Mouse (Mus musculus) MEL (cell line): ENCODE measurements around the gene Ccdc152.

Source experiments
- CHD1 ChIP-seq: IDR thresholded peaks from 2 replicates; pipeline ENCODE4 v1.6.1; 2012; ENCODE audit warnings: low read depth, mild to moderate bottlenecking, inconsistent platforms, low read length, improper control_type of control experiment
- CTCF ChIP-seq, 3 experiments: IDR thresholded peaks in 2 of 3; conservative IDR thresholded peaks in 1 of 3; 2 replicates each; pipeline ENCODE4 v1.5.1; 2011 to 2012; ENCODE audit warnings: low read length in 3 of 3, low read depth in 2 of 3, mild to moderate bottlenecking in 2 of 3, improper control_type of control experiment in 1 of 3, inconsistent platforms in 1 of 3, mixed read lengths in 1 of 3, moderate library complexity in 1 of 3; ENCODE audit not compliant: control insufficient read depth in 1 of 3, insufficient read depth in 1 of 3, poor library complexity in 1 of 3, severe bottlenecking in 1 of 3
- ELF1 ChIP-seq: IDR thresholded peaks from 2 replicates; pipeline ENCODE4 v1.6.1; 2014; ENCODE audit warnings: low read depth, mild to moderate bottlenecking, inconsistent platforms, low read length, improper control_type of control experiment, moderate library complexity
- EP300 ChIP-seq, 2 experiments: IDR thresholded peaks; 2 replicates each; pipeline ENCODE4 v1.6.1; 2011; ENCODE audit warnings: improper control_type of control experiment in 2 of 2, low read length in 2 of 2, low read depth in 1 of 2, mild to moderate bottlenecking in 1 of 2
- GATA1 ChIP-seq: IDR thresholded peaks from 2 replicates; pipeline ENCODE4 v1.6.1; 2011; ENCODE audit warnings: low read depth, low read length, improper control_type of control experiment
- MAFK ChIP-seq: IDR thresholded peaks from 2 replicates; pipeline ENCODE4 v1.6.1; 2011; ENCODE audit warnings: low read depth, mild to moderate bottlenecking, low read length, improper control_type of control experiment, borderline replicate concordance
- MEF2A ChIP-seq: IDR thresholded peaks from 2 replicates; pipeline ENCODE4 v1.6.1; 2014; ENCODE audit warnings: low read depth, mild to moderate bottlenecking, inconsistent platforms, low read length, improper control_type of control experiment; ENCODE audit not compliant: poor library complexity, insufficient replicate concordance, severe bottlenecking; ENCODE audit errors: extremely low read depth
- POLR2A ChIP-seq, 2 experiments: IDR thresholded peaks; 2 replicates each; pipeline ENCODE4 v1.6.1; 2011 to 2012; ENCODE audit warnings: low read length in 2 of 2, mild to moderate bottlenecking in 2 of 2, control low read depth in 1 of 2, improper control_type of control experiment in 1 of 2, low read depth in 1 of 2, moderate library complexity in 1 of 2; ENCODE audit not compliant: control insufficient read depth in 1 of 2, insufficient read depth in 1 of 2, poor library complexity in 1 of 2
- TAL1 ChIP-seq: IDR thresholded peaks from 2 replicates; pipeline ENCODE4 v1.6.1; 2012; ENCODE audit warnings: mild to moderate bottlenecking, inconsistent platforms, low read length, moderate library complexity, mixed read lengths
- TCF12 ChIP-seq: IDR thresholded peaks from 2 replicates; pipeline ENCODE4 v1.6.1; 2014; ENCODE audit warnings: low read depth, mild to moderate bottlenecking, inconsistent platforms, low read length, improper control_type of control experiment, moderate library complexity
- USF1 ChIP-seq: IDR thresholded peaks from 2 replicates; pipeline ENCODE4 v1.6.1; 2014; ENCODE audit warnings: low read depth, mild to moderate bottlenecking, inconsistent platforms, low read length, improper control_type of control experiment, moderate library complexity
- USF2 ChIP-seq, 2 experiments: IDR thresholded peaks; 2 replicates each; pipeline ENCODE4 v1.6.1; 2011 to 2012; ENCODE audit warnings: improper control_type of control experiment in 2 of 2, low read length in 2 of 2, borderline replicate concordance in 1 of 2, inconsistent platforms in 1 of 2, low read depth in 1 of 2, mild to moderate bottlenecking in 1 of 2; ENCODE audit not compliant: insufficient read depth in 1 of 2
- ZKSCAN1 ChIP-seq: IDR thresholded peaks from 2 replicates; pipeline ENCODE4 v1.6.1; 2012; ENCODE audit warnings: low read depth, mild to moderate bottlenecking, inconsistent platforms, low read length, improper control_type of control experiment, moderate library complexity

- TF ChIP-seq CTCF (IDR thresholded peaks at IDR 0.05 in 2 of 3, conservative IDR thresholded peaks at IDR 0.05 in 1 of 3; ENCODE audit: control insufficient read depth in 1 of 3, insufficient read depth in 1 of 3, low read depth in 2 of 3, low read length in 3 of 3, poor library complexity in 1 of 3, severe bottlenecking in 1 of 3) (no peak), EP300 (IDR thresholded peaks at IDR 0.05; ENCODE audit: low read depth in 1 of 2, low read length in 2 of 2) (no peak), ELF1 (no peak), CHD1 (no peak), MEF2A (no peak), USF1 (no peak), ZKSCAN1 (no peak), GATA1 (no peak), TAL1 (no peak), USF2 (IDR thresholded peaks at IDR 0.05; ENCODE audit: borderline replicate concordance in 1 of 2, insufficient read depth in 1 of 2, low read depth in 1 of 2, low read length in 2 of 2) (no peak), POLR2A (IDR thresholded peaks at IDR 0.05; ENCODE audit: control insufficient read depth in 1 of 2, insufficient read depth in 1 of 2, low read depth in 1 of 2, low read length in 2 of 2, poor library complexity in 1 of 2) (no peak), TCF12 (no peak), MAFK (no peak)
Observed at GRCm38 (mm10) chr15:3268247-3268646, 35.1 kb downstream of the Ccdc152 start, which contains the start of gene Selenop.
